Mouse (Mus musculus): ENCODE data around the gene Sult2a2. TPM values are rescaled to one million over a fixed set of nuclear protein-coding genes. Genes with fewer than 3 reads are reported as not detected.
"Not testable (repeated sequence)": the region's sequence is repeated elsewhere in the genome, so short reads cannot be mapped to it uniquely, and the experiment has no call there.

Sult2a2 gene
- polyA plus RNA-seq (2012; rRNA removed) (not detected in 2 replicates), polyA plus RNA-seq (2014; fragmentation: Nextera tagmentation; extraction: Ambion mirVana) (not detected in 2 replicates)

GRCm38 (mm10) chr7:13733205-13733604 lies at the start of gene Sult2a2:
TSS of gene Sult2a2 (plus strand) at chr7:13733505.
- H3K9me3 ChIP-seq (ENCODE audit: control insufficient read depth, low read length); H3K4me3 ChIP-seq (replicated peaks; ENCODE audit: low read length); H3K4me2 ChIP-seq (replicated peaks; ENCODE audit: low read depth, low read length, severe bottlenecking); H3K4me1 ChIP-seq (ENCODE audit: control insufficient read depth, insufficient read depth, low read length); H3K9ac ChIP-seq (ENCODE audit: low read depth, low read length, severe bottlenecking); H3K36me3 ChIP-seq (ENCODE audit: control insufficient read depth, insufficient read depth, low read length); ATAC-seq (ENCODE audit: low FRiP score, low read depth); H3K27ac ChIP-seq (replicated peaks; ENCODE audit: low read depth, low read length); H3K27me3 ChIP-seq (ENCODE audit: control insufficient read depth, insufficient read depth, low read length); DNase-seq (ENCODE audit: low spot score): not testable (repeated sequence)
- WGBS: 76% methylated on average over 1 of the region's 2 CpGs

- Histone ChIP-seq H3K4me2 (replicated peaks; ENCODE audit: low read depth, low read length, severe bottlenecking) (no peak overlapping the region), H3K9me3 (ENCODE audit: control insufficient read depth, low read length) (no peaks in the 10 kb centered on the region), H3K4me1 (ENCODE audit: control insufficient read depth, insufficient read depth, low read length) (no peaks in the 10 kb centered on the region), H3K4me3 (replicated peaks; ENCODE audit: low read length) (no peak overlapping the region), H3K36me3 (ENCODE audit: control insufficient read depth, insufficient read depth, low read length) (no peaks in the 10 kb centered on the region), H3K27me3 (ENCODE audit: control insufficient read depth, insufficient read depth, low read length) (no peaks in the 10 kb centered on the region), H3K27ac (replicated peaks; ENCODE audit: low read depth, low read length) (no peak overlapping the region), H3K9ac (ENCODE audit: low read depth, low read length, severe bottlenecking) (no peak overlapping the region)
- TF ChIP-seq POLR2A (IDR thresholded peaks at IDR 0.05; ENCODE audit: borderline replicate concordance, extremely low read depth, insufficient read depth, insufficient read length): no peak
- WGBS: 80% methylated on average over 1 of the region's 1 CpGs
- DNase-seq (ENCODE audit: low spot score) (no peak), ATAC-seq (ENCODE audit: low FRiP score, low read depth) (no peak)
Observed at GRCm38 (mm10) chr7:13813913-13814312, 80.6 kb downstream of the Sult2a2 start.

Other genes with a start within 250 kb of the Sult2a2 start
- gene Bsph2, start 162.4 kb upstream of the Sult2a2 start, polyA plus RNA-seq (2012; rRNA removed): not detected in 2 replicates
- not detected in 2 replicates for gene Bsph2, start 162.4 kb upstream of the Sult2a2 start, polyA plus RNA-seq (2014; fragmentation: Nextera tagmentation; extraction: Ambion mirVana)
- not detected in 2 replicates for gene Sult2a5, start 109.5 kb upstream of the Sult2a2 start, polyA plus RNA-seq (2012; rRNA removed)
- not detected in 2 replicates for gene Sult2a5, start 109.5 kb upstream of the Sult2a2 start, polyA plus RNA-seq (2014; fragmentation: Nextera tagmentation; extraction: Ambion mirVana)
- not detected in 2 replicates for gene Sult2a1, start 103.9 kb downstream of the Sult2a2 start, polyA plus RNA-seq (2012; rRNA removed)
- gene Sult2a1, start 103.9 kb downstream of the Sult2a2 start, polyA plus RNA-seq (2014; fragmentation: Nextera tagmentation; extraction: Ambion mirVana): not detected in 2 replicates

Data from limb, embryonic 14.5 days (tissue).